Mouse (Mus musculus) intestine, embryonic 14.5 days (tissue): ENCODE data around the gene Spns3. TPM values are rescaled to one million over a fixed set of nuclear protein-coding genes. Genes with fewer than 3 reads are reported as not detected.

Experiments
- ATAC-seq: fragments of 200-750 bp; cut with Nextera tagmentation; replicated peaks from 2 replicates; pipeline ENCODE4 v1.8.0; 2017; ENCODE audit warnings: low read depth, moderate number of reproducible peaks, moderate TSS enrichment, moderate library complexity; ENCODE audit not compliant: low FRiP score, low TSS enrichment
- DNase-seq: peaks from one replicate; pipeline ENCODE4 v3.0.0-alpha.2; 2018; ENCODE audit warnings: low spot score
- H3K27ac ChIP-seq: fragments of 300-500 bp; sonication (generic); 2 replicates; pipeline ENCODE4 v1.5.1; 2014; ENCODE audit warnings: low read depth, mild to moderate bottlenecking, control low read depth
- H3K27me3 ChIP-seq: fragments of 300-500 bp; sonication (generic); replicated peaks from 2 replicates; pipeline ENCODE4 v1.6.1; 2014; ENCODE audit warnings: low read length, control low read depth; ENCODE audit not compliant: control insufficient read depth, insufficient read depth
- H3K36me3 ChIP-seq: fragments of 300-500 bp; sonication (generic); 2 replicates; pipeline ENCODE4 v1.6.1; 2014; ENCODE audit warnings: low read length, control low read depth; ENCODE audit not compliant: control insufficient read depth, insufficient read depth
- H3K4me1 ChIP-seq: fragments of 300-500 bp; sonication (generic); replicated peaks from 2 replicates; pipeline ENCODE4 v1.6.1; 2014; ENCODE audit warnings: low read length, control low read depth, mixed read lengths; ENCODE audit not compliant: control insufficient read depth, insufficient read depth
- H3K4me2 ChIP-seq: fragments of 300-500 bp; sonication (generic); 2 replicates; pipeline ENCODE4 v1.6.1; 2014; ENCODE audit warnings: low read length
- H3K4me3 ChIP-seq: fragments of 300-500 bp; sonication (generic); 2 replicates; pipeline ENCODE4 v1.5.1; 2014; ENCODE audit warnings: low read depth, low read length, control low read depth, mixed read lengths
- H3K9ac ChIP-seq: fragments of 300-500 bp; sonication (generic); 2 replicates; pipeline ENCODE4 v1.6.1; 2014; ENCODE audit warnings: mild to moderate bottlenecking, low read length
- H3K9me3 ChIP-seq: fragments of 300-500 bp; sonication (generic); 2 replicates; pipeline ENCODE4 v1.6.1; 2016; ENCODE audit warnings: low read length, control low read depth; ENCODE audit not compliant: control insufficient read depth
- whole genome bisulfite sequencing: fragments of 180-500 bp; shearing (Covaris S2); extraction: QIAGEN DNeasy Blood & Tissue Kit; methylation state at CpG from one replicate; pipeline ENCODE4 v1.1.7; 2014; 5-methylcytosine and 5-hydroxymethylcytosine counted together
- polyA plus RNA-seq: library from polyadenylated mRNA; unstranded; fragments of >200 nt; fragmentation: Nextera tagmentation; extraction: Ambion mirVana; gene quantifications from 2 replicates; pipeline ENCODE4 v1.2.1, GENCODE M21; 2014

Gene Spns3
- polyA plus RNA-seq: 0.15 and 0.30 TPM in 2 replicates

DNA sequence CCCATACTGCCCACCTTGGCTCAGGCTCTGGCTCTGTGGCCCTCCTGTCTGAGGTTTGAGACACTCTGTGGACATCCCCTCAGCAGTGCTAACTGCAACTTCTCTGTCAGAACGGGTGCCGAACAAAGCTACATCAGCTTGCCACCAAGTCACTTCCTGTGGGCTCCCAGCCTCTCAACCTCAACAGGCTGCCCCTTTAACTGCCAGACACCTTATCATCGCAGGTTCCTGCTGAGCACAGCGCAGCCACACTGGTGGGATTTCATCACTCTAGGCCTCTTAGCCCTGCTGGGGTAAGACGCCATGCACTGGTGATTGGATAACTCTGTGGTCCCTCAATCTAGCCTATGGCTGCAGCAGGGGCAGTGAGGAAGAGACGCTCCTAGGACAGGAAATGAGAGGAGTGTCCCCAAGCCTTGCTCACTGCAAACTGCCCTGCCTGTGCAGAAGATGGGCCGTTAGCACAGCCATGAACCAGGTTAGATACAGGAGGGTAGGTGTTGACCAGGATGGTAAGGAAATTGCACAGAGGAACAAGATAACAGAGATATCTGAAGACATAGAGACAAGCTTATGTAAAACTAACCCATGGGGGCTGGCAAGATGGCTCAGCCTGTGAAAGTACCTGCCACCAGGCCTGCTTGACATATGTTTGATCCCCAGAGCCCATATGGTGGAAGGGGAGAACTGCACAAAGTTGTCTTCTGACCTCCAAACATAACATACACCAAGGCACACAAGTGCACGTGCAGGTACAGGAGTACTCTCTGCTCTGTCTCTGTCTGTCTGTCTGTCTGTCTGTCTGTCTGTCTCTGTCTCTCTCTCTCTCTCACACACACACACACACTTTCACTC lies at the start of gene Spns3:
Gene Spns3 (minus strand): TSS at position 373 of the 855 bp plus-strand sequence.
- H3K4me2 ChIP-seq: no peak within 1 kb of the TSS
- no peak within 1 kb of the TSS for H3K9ac ChIP-seq
- H3K4me1 ChIP-seq: no peaks in the 10 kb centered on the region
- ATAC-seq: no peak
- H3K27ac ChIP-seq: no peak within 1 kb of the TSS
- 46% methylated on average over 8 of the region's 8 CpGs for WGBS
- H3K9me3 ChIP-seq: no peaks in the 10 kb centered on the region
- H3K27me3 ChIP-seq: no peaks in the 10 kb centered on the region
- no peaks in the 10 kb centered on the region for H3K36me3 ChIP-seq
- DNase-seq: no peak
- no peak within 1 kb of the TSS for H3K4me3 ChIP-seq

GRCm38 (mm10) chr11:72597780-72598179 lies 47.5 kb upstream of the Spns3 start:
- H3K4me3 ChIP-seq: no peak overlapping the region
- H3K9me3 ChIP-seq: no peaks in the 10 kb centered on the region
- H3K4me1 ChIP-seq: no peaks in the 10 kb centered on the region
- 90% methylated on average over 4 of the region's 4 CpGs for WGBS
- H3K4me2 ChIP-seq: no peak overlapping the region
- DNase-seq (no peak), ATAC-seq (no peak)
- no peaks in the 10 kb centered on the region for H3K27me3 ChIP-seq
- H3K36me3 ChIP-seq: no peaks in the 10 kb centered on the region
- H3K27ac ChIP-seq: no peak overlapping the region
- H3K9ac ChIP-seq: no peak overlapping the region

DNA sequence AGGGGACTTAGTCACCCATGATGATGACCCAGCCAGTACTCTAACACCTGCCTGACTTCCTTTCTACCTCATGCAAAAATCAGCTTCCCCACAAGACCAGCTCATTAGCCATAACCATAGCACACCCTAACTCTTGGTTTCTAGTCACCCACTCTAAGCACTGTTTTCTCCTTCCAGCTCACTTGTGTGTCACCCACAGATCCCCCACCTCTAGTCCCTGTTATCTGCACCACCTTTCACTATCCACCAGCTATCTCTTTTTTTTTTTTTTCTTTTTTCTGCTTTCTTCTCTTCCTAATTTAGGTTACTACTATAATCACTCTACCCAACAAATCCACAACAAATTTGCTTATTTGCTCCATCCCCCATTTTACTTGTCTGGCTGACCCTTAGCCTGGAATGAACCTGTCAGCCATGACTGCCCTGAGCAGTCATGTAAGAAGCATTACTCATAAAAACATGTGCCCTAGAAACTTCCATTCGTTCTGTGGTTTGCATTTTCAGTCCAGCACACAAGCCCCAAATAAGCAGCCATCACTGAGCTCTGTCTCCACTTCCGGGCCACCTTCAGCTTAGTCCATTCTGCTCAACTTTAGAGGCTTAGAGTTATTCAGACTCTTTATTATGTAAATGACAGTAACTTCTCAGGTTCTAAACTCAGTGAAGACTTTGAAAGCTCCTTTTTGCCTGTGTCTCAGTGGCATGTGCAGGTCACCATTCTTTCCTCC lies 44.9 kb upstream of the Spns3 start:
- no peak for DNase-seq
- Histone ChIP-seq H3K9ac (no peak overlapping the region), H3K4me3 (no peak overlapping the region), H3K4me2 (no peak overlapping the region), H3K36me3 (no peaks in the 10 kb centered on the region), H3K4me1 (no peaks in the 10 kb centered on the region), H3K27me3 (no peaks in the 10 kb centered on the region), H3K9me3 (no peaks in the 10 kb centered on the region), H3K27ac (no peak overlapping the region)
- 72% methylated on average over 2 of the region's 2 CpGs for WGBS
- ATAC-seq: no peak

GRCm38 (mm10) chr11:72587537-72588233 lies 37.4 kb upstream of the Spns3 start:
- Histone ChIP-seq H3K9ac (no peak overlapping the region), H3K4me3 (no peak overlapping the region), H3K9me3 (no peaks in the 10 kb centered on the region), H3K4me1 (no peaks in the 10 kb centered on the region), H3K36me3 (no peaks in the 10 kb centered on the region), H3K27me3 (no peaks in the 10 kb centered on the region), H3K27ac (no peak overlapping the region), H3K4me2 (no peak overlapping the region)
- ATAC-seq (no peak), DNase-seq (no peak)
- WGBS: 60% methylated on average over 7 of the region's 7 CpGs

GRCm38 (mm10) chr11:72586570-72586969 lies 36.3 kb upstream of the Spns3 start:
- no peak overlapping the region for H3K4me3 ChIP-seq
- DNase-seq (no peak), ATAC-seq (no peak)
- H3K27me3 ChIP-seq: no peaks in the 10 kb centered on the region
- H3K36me3 ChIP-seq: no peaks in the 10 kb centered on the region
- H3K4me2 ChIP-seq: no peak overlapping the region
- no peaks in the 10 kb centered on the region for H3K4me1 ChIP-seq
- H3K9ac ChIP-seq: no peak overlapping the region
- H3K9me3 ChIP-seq: no peaks in the 10 kb centered on the region
- no peak overlapping the region for H3K27ac ChIP-seq
- 83% methylated on average over 3 of the region's 3 CpGs for WGBS

- H3K4me3 ChIP-seq: no peak overlapping the region
- ATAC-seq: no peak
- H3K9me3 ChIP-seq: no peaks in the 10 kb centered on the region
- no peaks in the 10 kb centered on the region for H3K4me1 ChIP-seq
- no peak overlapping the region for H3K4me2 ChIP-seq
- H3K36me3 ChIP-seq: no peaks in the 10 kb centered on the region
- no peak overlapping the region for H3K27ac ChIP-seq
- 81% methylated on average over 2 of the region's 2 CpGs for WGBS
- H3K9ac ChIP-seq: no peak overlapping the region
- DNase-seq: no peak
- no peaks in the 10 kb centered on the region for H3K27me3 ChIP-seq
Measured at GRCm38 (mm10) chr11:72583092-72583491, 32.8 kb upstream of the Spns3 start.

- DNase-seq (no peak), ATAC-seq (no peak)
- H3K9me3 ChIP-seq: no peaks in the 10 kb centered on the region
- H3K27ac ChIP-seq: no peak overlapping the region
- H3K4me2 ChIP-seq: no peak overlapping the region
- H3K4me3 ChIP-seq: no peak overlapping the region
- no peaks in the 10 kb centered on the region for H3K4me1 ChIP-seq
- no peaks in the 10 kb centered on the region for H3K36me3 ChIP-seq
- H3K27me3 ChIP-seq: 0 out of 2 replicates have a peak, but pooled peaks cover 6% of the 10 kb centered on the region
- H3K9ac ChIP-seq: no peak overlapping the region
- WGBS: 77% methylated on average over 3 of the region's 3 CpGs
Measured at GRCm38 (mm10) chr11:72582448-72582705, 32.1 kb upstream of the Spns3 start.

- WGBS: 77% methylated on average over 8 of the region's 8 CpGs
- Histone ChIP-seq H3K36me3 (no peaks in the 10 kb centered on the region), H3K4me1 (no peaks in the 10 kb centered on the region), H3K27ac (no peak overlapping the region), H3K4me3 (no peak overlapping the region), H3K9ac (no peak overlapping the region), H3K27me3 (0 out of 2 replicates have a peak, but pooled peaks cover 6% of the 10 kb centered on the region), H3K9me3 (no peaks in the 10 kb centered on the region), H3K4me2 (no peak overlapping the region)
- DNase-seq (no peak), ATAC-seq (no peak)
Measured at GRCm38 (mm10) chr11:72581609-72582447, 31.5 kb upstream of the Spns3 start.
